Mouse (Mus musculus) thymus, adult 2 months (tissue): ENCODE data around the gene BC049715.

Experiments used
- CTCF ChIP-seq: fragments of 200-500 bp; IDR thresholded peaks from 2 replicates; pipeline ENCODE4 v1.5.1; 2012; ENCODE audit warnings: mild to moderate bottlenecking, control low read depth, low read length, moderate library complexity, borderline replicate concordance; ENCODE audit not compliant: control insufficient read depth, poor library complexity, insufficient read depth; ENCODE audit errors: extremely low read depth
- POLR2A ChIP-seq: fragments of 200-500 bp; IDR thresholded peaks from 2 replicates; pipeline ENCODE4 v1.6.1; 2012; ENCODE audit warnings: mild to moderate bottlenecking, low read length, control low read depth, moderate library complexity; ENCODE audit not compliant: control insufficient read depth, poor library complexity, insufficient read depth; ENCODE audit errors: extremely low read depth

GRCm38 (mm10) chr6:136887854-136888253 is 60.4 kb downstream of the BC049715 start:
- TF ChIP-seq CTCF (no peak), POLR2A (no peak)
